Comparison of ENCODE assay signal across 8 mouse cellular contexts in genomic region chrX:103186431-103186786, GRCm38 (mm10). TPM values are rescaled to one million over a fixed set of nuclear protein-coding genes. Genes with fewer than 3 reads are reported as not detected.
A peak's percentile ranks its signal among the peaks of the same experiment; 100 is the strongest.
DNase-seq lines count a peak whose midpoint lies in the region; ATAC-seq and TF ChIP-seq lines count a peak whose summit lies in the region.

Gene Nap1l2, minus strand, starts transcription at chrX:103186640.

- H3K27ac ChIP-seq in intestine, embryonic 15.5 days: no peak within 1 kb of the TSS
- H3K27ac ChIP-seq in limb, embryonic 11.5 days (replicated peaks; ENCODE audit: low read depth, low read length): no peak within 1 kb of the TSS
- no peak within 1 kb of the TSS for H3K27ac ChIP-seq in thymus, adult 2 months (ENCODE audit: control insufficient read depth, insufficient read depth, low read length)

- H3K9me3 ChIP-seq in intestine, embryonic 15.5 days: no peaks in the 10 kb centered on the region
- H3K9me3 ChIP-seq in limb, embryonic 11.5 days (ENCODE audit: control insufficient read depth, low read length): no peaks in the 10 kb centered on the region

- TF ChIP-seq CTCF in thymus, adult 2 months (IDR thresholded peaks at IDR 0.05; ENCODE audit: borderline replicate concordance, control insufficient read depth, extremely low read depth, insufficient read depth, low read length, poor library complexity): no peak

- H3K9ac ChIP-seq in intestine, embryonic 15.5 days: 0 out of 2 replicates have a peak within 1 kb of the TSS, but pooled peaks have one; percentile 28
- H3K9ac ChIP-seq in limb, embryonic 11.5 days (ENCODE audit: low read length): no peak within 1 kb of the TSS

- peak within 1 kb of the TSS; percentile 61 for H3K4me2 ChIP-seq in intestine, embryonic 15.5 days (replicated peaks)
- H3K4me2 ChIP-seq in limb, embryonic 11.5 days (ENCODE audit: low read depth, severe bottlenecking): peak within 1 kb of the TSS; percentile 56

- intact Hi-C loops in gastrocnemius, postnatal 14 days (cut with DNase I; ENCODE audit: low total_unique reads): no loop called here

- H3K27me3 ChIP-seq in intestine, embryonic 15.5 days (replicated peaks): peaks cover 5% of the 10 kb centered on the region; the same call in 1 of the 2 replicates
- H3K27me3 ChIP-seq in limb, embryonic 11.5 days (ENCODE audit: control insufficient read depth, insufficient read depth, low read length): peaks cover 15% of the 10 kb centered on the region
- no peaks in the 10 kb centered on the region for H3K27me3 ChIP-seq in thymus, adult 2 months (ENCODE audit: control insufficient read depth, insufficient read depth, low read length)

- WGBS in intestine, embryonic 15.5 days: 16% methylated on average over 13 of the region's 13 CpGs
- 16% methylated on average over 13 of the region's 13 CpGs for WGBS in limb, embryonic 11.5 days
- WGBS in thymus, adult 2 months: 2% methylated on average over 13 of the region's 13 CpGs

- H3K36me3 ChIP-seq in intestine, embryonic 15.5 days: no peaks in the 10 kb centered on the region
- H3K36me3 ChIP-seq in limb, embryonic 11.5 days (ENCODE audit: control insufficient read depth, insufficient read depth, low read length): no peaks in the 10 kb centered on the region
- no peaks in the 10 kb centered on the region for H3K36me3 ChIP-seq in thymus, adult 2 months (ENCODE audit: control insufficient read depth, insufficient read depth, low read length)

- DNase-seq in gastrocnemius, adult 18-20 months (ENCODE audit: low spot score): peak; percentile 2
- no peak for DNase-seq in gastrocnemius, postnatal 14 days
- DNase-seq in cerebellum, postnatal 14 days: peak; percentile 82 to 83
- peak; percentile 38 to 59 for DNase-seq in frontal cortex, postnatal 25 days (ENCODE audit: low spot score in 2 of 2)
- peak; percentile 58 for DNase-seq in limb, embryonic 11.5 days (ENCODE audit: low spot score)
- DNase-seq in monocyte, adult 2 months (ENCODE audit: low read depth in 1 of 2, low spot score in 2 of 2): peak; percentile 2 to 5
- DNase-seq in thymus, adult 2 months: no peak

- H3K4me1 ChIP-seq in intestine, embryonic 15.5 days (replicated peaks): no peaks in the 10 kb centered on the region
- H3K4me1 ChIP-seq in limb, embryonic 11.5 days (ENCODE audit: control insufficient read depth, insufficient read depth, low read length): no peaks in the 10 kb centered on the region
- no peaks in the 10 kb centered on the region for H3K4me1 ChIP-seq in thymus, adult 2 months (replicated peaks; ENCODE audit: control insufficient read depth, insufficient read depth, low read length)

- TF ChIP-seq POLR2A in thymus, adult 2 months (IDR thresholded peaks at IDR 0.05; ENCODE audit: control insufficient read depth, extremely low read depth, insufficient read depth, low read length, poor library complexity): no peak

- ATAC-seq in intestine, embryonic 15.5 days: peak; percentile 70
- ATAC-seq in limb, embryonic 11.5 days (ENCODE audit: insufficient number of reproducible peaks, low FRiP score, low TSS enrichment, low read depth): no peak

- H3K4me3 ChIP-seq in intestine, embryonic 15.5 days (replicated peaks): peak within 1 kb of the TSS; percentile 32
- H3K4me3 ChIP-seq in limb, embryonic 11.5 days (ENCODE audit: low read depth, low read length): peak within 1 kb of the TSS; percentile 32
- no peak within 1 kb of the TSS for H3K4me3 ChIP-seq in thymus, adult 2 months (ENCODE audit: control insufficient read depth, insufficient read depth, low read length)

RNA-seq across cellular contexts. Expression of gene Nap1l2, which starts in this region (rescaled TPM):
- total RNA-seq in gastrocnemius, adult 18-20 months (2021): not detected
- not detected for total RNA-seq in gastrocnemius, postnatal 14 days (2021)
- 2.6 and 2.8 TPM in 2 replicates for polyA plus RNA-seq in intestine, embryonic 15.5 days (2015; fragmentation: Nextera tagmentation; extraction: Ambion mirVana)
- polyA plus RNA-seq in limb, embryonic 11.5 days (2014; fragmentation: Nextera tagmentation; extraction: Ambion mirVana): 3.1 TPM in 2 replicates
- polyA plus RNA-seq in thymus, adult 2 months (2012; rRNA removed): 0.04 TPM in 1 of 2 replicates, not detected in the other

Comparison
In these comparisons a context has a peak if more than half of its experiments do, and no peak if none do; other contexts are left out.
1. Peak in DNase-seq in gastrocnemius, adult 18-20 months; RNA of the gene not detected or under 1 TPM.
2. DNase-seq: peak in cerebellum, postnatal 14 days (2 of 2), frontal cortex, postnatal 25 days (2 of 2), limb, embryonic 11.5 days (single experiment) and monocyte, adult 2 months (2 of 2); none in gastrocnemius, postnatal 14 days (single experiment) and thymus, adult 2 months (single experiment).